Mouse (Mus musculus) kidney, adult 8-10 months (tissue): ENCODE data around the gene Nifk.

ENCODE experiments used
- DNase-seq, 2 experiments: peaks; one replicate each; pipeline ENCODE4 v3.0.0; 2022

Nifk gene

GRCm38 (mm10) chr1:118380105-118380786 is 58.6 kb downstream of the Nifk start:
- no peak for DNase-seq
